Mouse (Mus musculus) megakaryocyte progenitor cell, adult 5-6 weeks (primary cell): ENCODE data around the gene Igsf9b. TPM values are rescaled to one million over a fixed set of nuclear protein-coding genes. Genes with fewer than 3 reads are reported as not detected.
A peak's percentile ranks its signal among the peaks of the same experiment; 100 is the strongest.

Experiments used
- ATAC-seq: replicated peaks from 2 replicates; pipeline ENCODE4 v1.8.0; 2016; ENCODE audit warnings: mild to moderate bottlenecking, moderate TSS enrichment, inconsistent platforms; ENCODE audit not compliant: poor library complexity
- total RNA-seq, 2 experiments: library from RNA; stranded (forward) in 1 of 2; stranded (reverse) in 1 of 2; fragments of 157-497, 149-512 nt in 1 of 2; fragments of 200-1000 nt in 1 of 2; gene quantifications; 2 replicates each; pipeline versions ENCODE4 v1.2.3 to v1.2.4; 2015 to 2017

Gene Igsf9b
- total RNA-seq (2015) (0.10 TPM in 1 of 2 replicates, not detected in the other), total RNA-seq (2017) (0.03 TPM in 1 of 2 replicates, not detected in the other)

- ATAC-seq, result peak; percentile 96
These were observed at the start of gene Igsf9b for GRCm38 (mm10) chr9:27298411-27299285. Igsf9b (plus strand) TSS chr9:27299204.

DNA sequence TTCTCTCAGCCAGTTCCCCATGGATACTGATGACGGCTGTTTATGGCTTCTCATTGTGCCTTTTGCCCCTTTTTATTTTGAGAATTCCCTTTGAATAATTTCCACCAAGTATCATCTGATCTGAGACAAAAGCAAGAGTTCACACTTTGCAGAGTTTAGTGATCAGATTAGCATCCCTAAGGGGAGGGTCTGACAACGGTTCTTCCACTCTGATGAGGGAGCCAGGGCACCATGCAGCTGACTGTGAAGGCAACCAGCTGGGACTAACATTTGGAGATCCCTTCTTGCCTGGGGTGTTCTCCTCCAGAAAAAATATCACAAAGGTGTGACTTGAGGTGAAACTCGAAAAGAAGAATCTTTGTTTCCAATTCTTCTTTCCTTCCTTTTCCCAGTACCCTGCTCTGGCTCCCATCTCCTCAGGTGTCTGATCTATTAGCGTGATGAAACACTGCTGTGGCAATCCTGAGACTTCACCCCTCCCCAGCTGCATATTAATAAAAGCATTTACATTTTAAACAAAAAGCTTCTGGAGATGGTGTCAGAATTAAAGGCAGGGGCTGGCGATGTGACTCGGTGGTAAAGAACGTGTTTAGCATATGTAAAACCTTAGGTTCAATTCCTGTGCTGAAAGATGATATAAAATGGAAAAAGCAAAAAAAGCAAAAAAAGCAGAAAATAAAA, 46.8 kb upstream of the Igsf9b start:
- ATAC-seq, result no peak

DNA sequence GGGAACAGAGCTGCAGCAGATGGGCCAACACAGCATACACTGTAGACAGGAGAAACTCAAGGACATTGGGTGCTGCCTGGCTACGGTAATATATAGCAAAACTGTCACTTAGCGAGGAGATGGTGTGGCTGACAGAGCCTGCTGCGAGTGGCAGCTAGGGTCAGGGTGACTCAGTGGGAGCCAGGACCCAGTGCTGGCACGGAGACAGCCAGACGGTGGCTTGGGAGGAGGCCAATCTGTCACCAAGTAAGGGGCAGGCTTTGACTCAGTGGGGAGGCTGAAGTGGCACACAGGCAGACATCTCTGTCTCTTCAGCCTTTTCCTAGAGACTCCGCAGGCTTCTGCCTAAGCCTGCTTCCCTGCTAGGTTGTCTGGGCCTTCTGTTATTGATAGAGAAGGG, 42.5 kb upstream of the Igsf9b start:
- no peak for ATAC-seq

DNA sequence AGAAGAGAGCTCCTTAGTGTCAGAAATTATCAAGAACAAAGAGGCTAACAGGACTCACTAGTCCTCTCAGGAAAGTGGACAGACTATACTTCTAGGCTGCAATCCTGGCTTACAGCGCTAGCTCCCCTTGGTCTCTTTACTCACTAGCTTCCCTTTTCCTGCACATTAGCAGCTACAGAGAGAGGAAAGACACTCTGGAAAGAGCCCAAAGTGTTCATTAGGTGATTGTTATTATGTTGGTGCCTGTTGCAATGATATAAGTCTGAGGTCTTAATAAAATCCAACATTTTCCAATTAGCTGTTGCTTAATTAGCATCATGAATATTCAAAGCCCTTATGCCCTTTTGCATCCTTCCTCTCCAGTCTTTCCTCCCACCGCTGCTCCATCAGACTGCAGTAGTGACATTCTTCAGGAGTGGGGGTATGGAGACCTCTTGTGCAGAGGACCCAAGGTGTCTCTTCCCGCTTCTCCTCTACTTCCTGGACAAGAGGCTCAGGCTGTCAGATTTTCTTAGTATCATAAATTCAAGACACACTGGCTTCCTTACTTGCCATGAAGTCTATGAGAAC, 38.5 kb upstream of the Igsf9b start:
- ATAC-seq, result no peak

- no peak for ATAC-seq
These were observed 37.1 kb upstream of the Igsf9b start for GRCm38 (mm10) chr9:27261905-27262304.

- ATAC-seq, result no peak
These were observed 34.0 kb upstream of the Igsf9b start for GRCm38 (mm10) chr9:27265009-27265408.

DNA sequence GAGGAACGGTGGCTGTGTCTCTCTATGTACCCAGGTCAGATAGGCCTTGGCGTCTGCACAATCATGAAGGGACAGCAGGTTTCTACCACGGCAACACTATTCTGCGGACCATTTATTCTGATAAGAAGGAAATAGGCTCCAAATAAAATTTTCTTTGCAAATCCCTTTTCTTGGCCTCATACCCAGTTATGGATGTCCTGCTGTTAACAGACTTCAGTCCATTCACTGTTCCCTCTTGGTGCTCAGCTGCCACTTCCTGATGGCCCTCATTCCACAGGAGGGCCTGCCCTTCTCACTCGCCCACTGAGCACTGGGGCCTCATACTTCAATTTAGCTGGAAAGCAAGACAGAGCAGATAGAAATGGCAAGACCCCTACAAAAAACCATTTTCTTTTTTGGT, 31.1 kb upstream of the Igsf9b start:
- ATAC-seq, result no peak

GRCm38 (mm10) chr9:27268493-27268892, 30.5 kb upstream of the Igsf9b start:
- ATAC-seq, result no peak

DNA sequence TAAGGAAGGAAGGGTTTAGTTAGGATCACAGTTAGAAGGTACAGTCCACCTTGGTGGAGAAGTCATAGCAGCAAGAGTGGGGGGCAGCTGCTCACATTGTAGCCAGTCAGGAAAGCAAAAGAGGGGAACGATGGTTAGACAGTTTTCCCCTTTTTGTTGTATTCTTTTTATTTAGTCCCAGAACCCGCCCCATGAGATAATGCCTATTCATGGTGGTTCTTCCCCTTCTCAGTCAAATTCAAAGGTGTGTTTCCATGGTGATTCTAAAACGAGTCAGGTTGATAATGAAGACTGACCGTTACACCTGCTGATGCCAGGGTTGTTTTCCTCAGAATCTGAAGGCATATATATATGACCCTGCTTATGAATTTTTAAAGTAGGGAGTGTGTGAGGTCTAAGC, 29.7 kb upstream of the Igsf9b start:
- ATAC-seq, result no peak

- no peak for ATAC-seq
These were observed 29.1 kb upstream of the Igsf9b start for GRCm38 (mm10) chr9:27269904-27270303.

GRCm38 (mm10) chr9:27271899-27272298, 27.1 kb upstream of the Igsf9b start:
- ATAC-seq, result no peak

GRCm38 (mm10) chr9:27272858-27273257, 26.1 kb upstream of the Igsf9b start:
- no peak for ATAC-seq

- no peak for ATAC-seq
These were observed 22.6 kb upstream of the Igsf9b start for GRCm38 (mm10) chr9:27276282-27276839.

- ATAC-seq, result no peak
These were observed 21.5 kb upstream of the Igsf9b start for GRCm38 (mm10) chr9:27277401-27278087.

GRCm38 (mm10) chr9:27279041-27279440, 20.0 kb upstream of the Igsf9b start:
- no peak for ATAC-seq

GRCm38 (mm10) chr9:27280976-27281375, 18.0 kb upstream of the Igsf9b start:
- ATAC-seq, result no peak

DNA sequence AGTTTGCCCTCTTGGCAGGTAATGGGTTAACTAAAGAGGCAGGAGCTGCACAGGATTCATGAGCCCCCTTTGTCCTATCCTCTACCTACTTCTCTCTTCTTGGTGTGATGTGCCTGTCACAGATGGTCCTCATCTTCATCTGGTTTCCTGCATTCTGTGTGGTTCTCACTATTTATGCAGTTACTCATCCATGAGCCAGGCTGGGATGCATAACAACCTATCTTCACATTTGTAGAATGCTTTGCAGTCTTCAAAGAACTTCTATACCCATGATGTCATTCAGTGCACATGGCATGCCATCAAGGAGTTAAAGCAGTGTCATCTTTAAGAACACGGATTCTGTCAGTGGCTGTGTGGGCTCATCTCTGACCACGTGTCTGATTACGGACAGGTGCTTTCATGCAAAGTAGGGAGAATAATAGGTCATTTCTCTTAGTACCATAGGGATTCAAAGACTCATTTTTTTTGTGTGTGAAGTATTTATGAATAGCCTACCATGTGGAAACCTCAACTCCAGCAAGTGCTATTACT, 13.2 kb upstream of the Igsf9b start:
- ATAC-seq, result no peak

DNA sequence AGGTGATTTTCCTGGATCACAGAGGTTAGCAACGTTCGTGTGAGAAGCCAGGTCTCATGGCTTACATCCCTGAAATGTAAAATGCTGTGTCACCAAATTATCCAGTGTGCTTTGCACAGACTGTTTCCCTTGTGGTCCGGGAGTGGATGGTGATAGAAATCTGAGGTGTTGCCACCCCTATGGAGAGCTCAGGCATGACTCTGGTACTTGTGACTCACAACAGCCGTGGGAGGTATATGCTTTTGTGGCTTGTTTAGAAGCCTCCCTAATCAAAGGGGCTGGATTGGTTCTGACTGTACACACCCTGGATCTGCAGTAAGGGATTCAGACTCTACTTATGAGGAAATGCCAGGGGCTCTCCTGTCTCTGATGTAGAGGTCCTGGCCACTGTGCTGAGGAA, 12.7 kb upstream of the Igsf9b start:
- ATAC-seq, result no peak

DNA sequence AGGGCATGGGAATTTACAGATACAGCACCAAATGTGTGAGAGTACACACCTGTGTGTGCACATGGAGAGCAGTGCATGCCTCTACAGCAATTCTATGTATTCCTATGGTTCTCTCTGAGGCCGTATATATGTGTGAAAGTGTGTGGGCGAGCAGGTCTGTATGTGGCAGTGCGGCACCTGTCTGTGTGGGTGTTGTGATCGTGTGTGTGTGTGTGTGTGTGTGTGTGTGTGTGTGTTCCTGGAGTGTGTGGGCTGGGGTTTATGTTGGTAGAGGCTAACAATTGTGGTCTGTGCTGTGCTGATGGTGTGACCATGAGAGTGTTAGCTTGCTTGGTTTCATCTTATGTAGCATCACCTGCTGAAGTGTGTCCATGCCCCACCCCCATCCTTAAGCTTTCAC, 12.1 kb upstream of the Igsf9b start:
- ATAC-seq, result no peak

- ATAC-seq, result 0 out of 2 replicates have a peak, but pooled peaks have one; percentile 46
These were observed 11.6 kb upstream of the Igsf9b start for GRCm38 (mm10) chr9:27287419-27287818.

GRCm38 (mm10) chr9:27288442-27288841, 10.6 kb upstream of the Igsf9b start:
- no peak for ATAC-seq
